Mouse (Mus musculus) midbrain, embryonic 13.5 days (tissue): ENCODE data around the gene Kif24. TPM values are rescaled to one million over a fixed set of nuclear protein-coding genes. Genes with fewer than 3 reads are reported as not detected.

Source experiments
- ATAC-seq: fragments of 200-750 bp; cut with Nextera tagmentation; 2 replicates; pipeline ENCODE4 v1.8.0; 2017; ENCODE audit warnings: mild to moderate bottlenecking, moderate TSS enrichment, moderate library complexity
- H3K27ac ChIP-seq: fragments of 300-500 bp; sonication (generic); 2 replicates; pipeline ENCODE4 v1.5.1; 2015; ENCODE audit warnings: inconsistent platforms, mild to moderate bottlenecking, moderate library complexity
- H3K27me3 ChIP-seq: fragments of 300-500 bp; sonication (generic); 2 replicates; pipeline ENCODE4 v1.6.1; 2015; ENCODE audit warnings: mild to moderate bottlenecking, inconsistent platforms
- H3K36me3 ChIP-seq: fragments of 300-500 bp; sonication (generic); 2 replicates; pipeline ENCODE4 v1.6.1; 2015; ENCODE audit warnings: mild to moderate bottlenecking, inconsistent platforms
- H3K4me1 ChIP-seq: fragments of 300-500 bp; sonication (generic); replicated peaks from 2 replicates; pipeline ENCODE4 v1.6.1; 2015; ENCODE audit warnings: inconsistent platforms
- H3K4me2 ChIP-seq: fragments of 300-500 bp; sonication (generic); replicated peaks from 2 replicates; pipeline ENCODE4 v1.6.1; 2015; ENCODE audit warnings: moderate library complexity, mild to moderate bottlenecking, inconsistent platforms
- H3K4me3 ChIP-seq: fragments of 300-500 bp; sonication (generic); replicated peaks from 2 replicates; pipeline ENCODE4 v1.5.1; 2015; ENCODE audit warnings: mild to moderate bottlenecking, inconsistent platforms
- H3K9ac ChIP-seq: fragments of 300-500 bp; sonication (generic); replicated peaks from 2 replicates; pipeline ENCODE4 v1.6.1; 2015; ENCODE audit warnings: mild to moderate bottlenecking, inconsistent platforms
- H3K9me3 ChIP-seq: fragments of 300-500 bp; sonication (generic); 2 replicates; pipeline ENCODE4 v1.6.1; 2016; ENCODE audit warnings: mild to moderate bottlenecking, inconsistent platforms
- WGBS: fragments of 180-500 bp; shearing (Covaris S2); methylation state at CpG from one replicate; pipeline ENCODE4 v1.1.7; 2015; 5-methylcytosine and 5-hydroxymethylcytosine counted together
- polyA plus RNA-seq: library from polyadenylated mRNA; unstranded; fragments of >200 nt; fragmentation: Nextera tagmentation; extraction: Ambion mirVana; gene quantifications from 2 replicates; pipeline ENCODE4 v1.2.1, GENCODE M21; 2015

Kif24 gene
- polyA plus RNA-seq, 1 experiment from 2014 or later, result 6.3 TPM

GRCm38 (mm10) chr4:41481601-41482017, 16.9 kb upstream of the Kif24 start:
- H3K4me1 ChIP-seq, result no peaks in the 10 kb centered on the region; the same call in 1 of the 2 replicates
- H3K27me3 ChIP-seq, result no peaks in the 10 kb centered on the region
- no peak for ATAC-seq
- 50% methylated on average over 6 of the region's 6 CpGs for WGBS
- no peak overlapping the region for H3K9ac ChIP-seq
- H3K36me3 ChIP-seq, result peaks cover 22% of the 10 kb centered on the region
- H3K4me2 ChIP-seq, result no peak overlapping the region
- no peak overlapping the region for H3K4me3 ChIP-seq
- H3K9me3 ChIP-seq, result peaks cover 6% of the 10 kb centered on the region; the same call in 1 of the 2 replicates
- no peak overlapping the region for H3K27ac ChIP-seq

GRCm38 (mm10) chr4:41480254-41480653, 15.6 kb upstream of the Kif24 start:
- Histone ChIP-seq H3K4me1 (no peaks in the 10 kb centered on the region; the same call in 1 of the 2 replicates), H3K27ac (no peak overlapping the region), H3K9ac (no peak overlapping the region), H3K4me3 (no peak overlapping the region), H3K4me2 (no peak overlapping the region), H3K27me3 (no peaks in the 10 kb centered on the region), H3K9me3 (no peaks in the 10 kb centered on the region), H3K36me3 (peaks cover 19% of the 10 kb centered on the region)
- 87% methylated on average over 8 of the region's 8 CpGs for WGBS
- ATAC-seq, result no peak

GRCm38 (mm10) chr4:41479456-41479804, 14.7 kb upstream of the Kif24 start:
- no peak overlapping the region for H3K4me3 ChIP-seq
- WGBS, result 85% methylated on average over 1 of the region's 1 CpGs
- ATAC-seq, result no peak
- H3K4me2 ChIP-seq, result no peak overlapping the region
- no peak overlapping the region for H3K9ac ChIP-seq
- no peak overlapping the region for H3K27ac ChIP-seq
- H3K36me3 ChIP-seq, result peaks cover 19% of the 10 kb centered on the region
- no peaks in the 10 kb centered on the region; the same call in 1 of the 2 replicates for H3K4me1 ChIP-seq
- H3K27me3 ChIP-seq, result no peaks in the 10 kb centered on the region
- H3K9me3 ChIP-seq, result no peaks in the 10 kb centered on the region

GRCm38 (mm10) chr4:41478751-41479455, 14.2 kb upstream of the Kif24 start:
- ATAC-seq, result no peak
- no peaks in the 10 kb centered on the region; the same call in 1 of the 2 replicates for H3K4me1 ChIP-seq
- H3K27ac ChIP-seq, result no peak overlapping the region
- H3K9ac ChIP-seq, result no peak overlapping the region
- no peak overlapping the region for H3K4me2 ChIP-seq
- no peaks in the 10 kb centered on the region for H3K9me3 ChIP-seq
- 65% methylated on average over 4 of the region's 4 CpGs for WGBS
- H3K36me3 ChIP-seq, result peaks cover 19% of the 10 kb centered on the region
- H3K4me3 ChIP-seq, result no peak overlapping the region
- H3K27me3 ChIP-seq, result no peaks in the 10 kb centered on the region

- H3K9ac ChIP-seq, result no peak overlapping the region
- WGBS, result 91% methylated on average over 9 of the region's 9 CpGs
- no peak overlapping the region for H3K4me2 ChIP-seq
- H3K36me3 ChIP-seq, result peaks cover 19% of the 10 kb centered on the region
- no peak overlapping the region for H3K4me3 ChIP-seq
- H3K27ac ChIP-seq, result no peak overlapping the region
- ATAC-seq, result no peak
- H3K27me3 ChIP-seq, result no peaks in the 10 kb centered on the region
- no peaks in the 10 kb centered on the region; the same call in 1 of the 2 replicates for H3K4me1 ChIP-seq
- H3K9me3 ChIP-seq, result no peaks in the 10 kb centered on the region
Observed at GRCm38 (mm10) chr4:41477648-41478160, 13.0 kb upstream of the Kif24 start.

- Histone ChIP-seq H3K4me1 (peaks cover 34% of the 10 kb centered on the region), H3K36me3 (no peaks in the 10 kb centered on the region), H3K4me2 (no peak overlapping the region), H3K9me3 (no peaks in the 10 kb centered on the region), H3K27me3 (no peaks in the 10 kb centered on the region), H3K9ac (no peak overlapping the region; the same call in 1 of the 2 replicates), H3K4me3 (no peak overlapping the region), H3K27ac (peak overlapping the region; percentile 63)
- WGBS, result 84% methylated on average over 1 of the region's 1 CpGs
- no peak for ATAC-seq
Observed at GRCm38 (mm10) chr4:41471384-41471689, 6.7 kb upstream of the Kif24 start.

GRCm38 (mm10) chr4:41470684-41471383, 6.1 kb upstream of the Kif24 start:
- Histone ChIP-seq H3K9me3 (no peaks in the 10 kb centered on the region), H3K4me3 (no peak overlapping the region), H3K9ac (no peak overlapping the region; the same call in 1 of the 2 replicates), H3K27me3 (no peaks in the 10 kb centered on the region), H3K4me2 (no peak overlapping the region), H3K36me3 (no peaks in the 10 kb centered on the region), H3K4me1 (peaks cover 34% of the 10 kb centered on the region), H3K27ac (peak overlapping the region; percentile 63)
- peak; percentile 72 for ATAC-seq
- 20% methylated on average over 5 of the region's 5 CpGs for WGBS

- Histone ChIP-seq H3K27ac (peak overlapping the region; percentile 63), H3K4me1 (peaks cover 34% of the 10 kb centered on the region), H3K9me3 (no peaks in the 10 kb centered on the region), H3K9ac (no peak overlapping the region), H3K4me3 (no peak overlapping the region), H3K36me3 (no peaks in the 10 kb centered on the region), H3K27me3 (no peaks in the 10 kb centered on the region), H3K4me2 (no peak overlapping the region)
- 55% methylated on average over 7 of the region's 7 CpGs for WGBS
- no peak for ATAC-seq
Observed at GRCm38 (mm10) chr4:41470051-41470683, 5.5 kb upstream of the Kif24 start.

GRCm38 (mm10) chr4:41469199-41469598, 4.5 kb upstream of the Kif24 start:
- ATAC-seq, result no peak
- H3K27me3 ChIP-seq, result no peaks in the 10 kb centered on the region
- H3K4me3 ChIP-seq, result no peak overlapping the region
- no peak overlapping the region for H3K4me2 ChIP-seq
- H3K9me3 ChIP-seq, result no peaks in the 10 kb centered on the region
- H3K4me1 ChIP-seq, result peaks cover 35% of the 10 kb centered on the region
- WGBS, result 84% methylated on average over 10 of the region's 10 CpGs
- H3K27ac ChIP-seq, result no peak overlapping the region
- H3K36me3 ChIP-seq, result no peaks in the 10 kb centered on the region
- no peak overlapping the region for H3K9ac ChIP-seq

- H3K9ac ChIP-seq, result no peak overlapping the region
- H3K4me3 ChIP-seq, result no peak overlapping the region
- H3K27me3 ChIP-seq, result no peaks in the 10 kb centered on the region
- H3K4me1 ChIP-seq, result peaks cover 41% of the 10 kb centered on the region
- no peaks in the 10 kb centered on the region for H3K36me3 ChIP-seq
- no peaks in the 10 kb centered on the region for H3K9me3 ChIP-seq
- H3K27ac ChIP-seq, result no peak overlapping the region
- ATAC-seq, result no peak
- WGBS, result 57% methylated on average over 17 of the region's 17 CpGs
- H3K4me2 ChIP-seq, result no peak overlapping the region
Observed at GRCm38 (mm10) chr4:41468396-41469080, 3.9 kb upstream of the Kif24 start.

- 3% methylated on average over 17 of the region's 17 CpGs for WGBS
- no peaks in the 10 kb centered on the region for H3K9me3 ChIP-seq
- H3K9ac ChIP-seq, result peak overlapping the region; percentile 72
- peak overlapping the region; percentile 58 for H3K4me2 ChIP-seq
- no peaks in the 10 kb centered on the region for H3K36me3 ChIP-seq
- peaks cover 30% of the 10 kb centered on the region for H3K4me1 ChIP-seq
- H3K27ac ChIP-seq, result 0 out of 2 replicates have a peak overlapping the region, but pooled peaks have one; percentile 36
- no peaks in the 10 kb centered on the region for H3K27me3 ChIP-seq
- peak overlapping the region; percentile 69 for H3K4me3 ChIP-seq
- ATAC-seq, result no peak
Observed at GRCm38 (mm10) chr4:41465287-41465665, 589 bp upstream of the Kif24 start.
